9 mouse cellular contexts compared by ENCODE assay signal in the genomic region with DNA sequence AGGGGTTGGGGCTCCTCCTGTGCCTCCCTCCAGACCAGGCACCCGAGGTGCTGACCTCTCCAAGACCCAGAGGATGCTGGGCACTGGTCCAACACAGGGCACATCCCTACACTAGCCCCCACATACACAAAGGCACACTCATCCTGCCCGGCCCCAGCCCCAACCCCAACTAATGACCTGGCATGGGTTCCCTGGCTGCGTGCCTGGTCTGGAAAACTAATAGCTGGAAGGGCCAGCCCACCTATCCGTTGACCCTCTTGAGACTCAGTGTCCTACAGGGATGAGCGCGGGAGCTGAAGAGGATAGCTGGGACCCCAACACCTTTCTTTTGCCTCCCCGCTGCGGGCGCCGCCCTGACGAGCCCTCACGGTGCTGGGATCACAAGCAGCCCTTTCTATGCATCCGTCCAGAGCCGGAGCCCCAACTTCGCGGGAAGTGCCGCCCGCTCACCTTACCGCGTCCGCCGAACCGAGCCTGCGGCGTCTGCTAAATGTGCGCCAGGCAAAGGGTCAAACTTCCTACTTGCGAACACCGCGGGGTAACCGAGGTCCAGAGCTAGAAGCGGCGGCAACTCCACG. TPM values are rescaled to one million over a fixed set of nuclear protein-coding genes. Genes with fewer than 3 reads are reported as not detected.
DNase-seq lines count a peak whose midpoint lies in the region; ATAC-seq and TF ChIP-seq lines count a peak whose summit lies in the region.
"Had no signal": no experiment of that assay in that cellular context is flagged by ENCODE, and none has a peak within 500 bp of the region (broad histone marks: within the 10 kb centered on the region; RNA-seq: fewer than 3 reads in every experiment).

No protein-coding gene starts in this region.

- peaks cover 19% of the 10 kb centered on the region for H3K4me1 ChIP-seq in heart, embryonic 12.5 days (replicated peaks)
- H3K4me1 ChIP-seq in forebrain, embryonic 12.5 days: peaks cover 11% of the 10 kb centered on the region
- peaks cover 9% of the 10 kb centered on the region; the same call in 1 of the 2 replicates for H3K4me1 ChIP-seq in limb, embryonic 14.5 days (ENCODE audit: control insufficient read depth, insufficient read depth, low read length)

- H3K9ac ChIP-seq in heart, embryonic 12.5 days: peak overlapping the region; percentile 54
- H3K9ac ChIP-seq in forebrain, embryonic 12.5 days: no peak overlapping the region
- peak overlapping the region; percentile 47 for H3K9ac ChIP-seq in limb, embryonic 14.5 days (ENCODE audit: low read depth, low read length, severe bottlenecking)

- H3K36me3 ChIP-seq in heart, embryonic 12.5 days: no peaks in the 10 kb centered on the region
- no peaks in the 10 kb centered on the region for H3K36me3 ChIP-seq in forebrain, embryonic 12.5 days (replicated peaks)
- no peaks in the 10 kb centered on the region for H3K36me3 ChIP-seq in limb, embryonic 14.5 days (ENCODE audit: control insufficient read depth, insufficient read depth, low read length)

- no peak for TF ChIP-seq POLR2A in limb, embryonic 14.5 days (IDR thresholded peaks at IDR 0.05; ENCODE audit: borderline replicate concordance, extremely low read depth, insufficient read depth, insufficient read length)

- no peak for DNase-seq in heart, adult 18-20 months
- peak; percentile 17 for DNase-seq in MN1 (ENCODE audit: low spot score)
- DNase-seq in limb, embryonic 14.5 days (ENCODE audit: low spot score): no peak
- peak; percentile 71 for DNase-seq in testis, postnatal 10 days (ENCODE audit: low spot score)
- no peak for DNase-seq in thymus, adult 18-20 months

- H3K4me2 ChIP-seq in heart, embryonic 12.5 days: peak overlapping the region; percentile 92
- peak overlapping the region; percentile 54 for H3K4me2 ChIP-seq in forebrain, embryonic 12.5 days
- H3K4me2 ChIP-seq in limb, embryonic 14.5 days (replicated peaks; ENCODE audit: low read depth, low read length, severe bottlenecking): peak overlapping the region; percentile 70

- no peak for ATAC-seq in heart, embryonic 12.5 days (ENCODE audit: insufficient number of reproducible peaks, low FRiP score)
- ATAC-seq in forebrain, embryonic 12.5 days (ENCODE audit: low FRiP score): no peak
- no peak for ATAC-seq in limb, embryonic 14.5 days (ENCODE audit: low FRiP score, low read depth)
- ATAC-seq in activated CD4-positive, CD25-positive, alpha-beta regulatory T cell, adult 4 months: no peak

- H3K4me3 ChIP-seq in heart, embryonic 12.5 days: peak overlapping the region; percentile 54
- peak overlapping the region; percentile 36 for H3K4me3 ChIP-seq in forebrain, embryonic 12.5 days (replicated peaks)
- peak overlapping the region; percentile 40 for H3K4me3 ChIP-seq in limb, embryonic 14.5 days (replicated peaks; ENCODE audit: low read length)

- H3K9me3 ChIP-seq in heart, embryonic 12.5 days (replicated peaks): no peaks in the 10 kb centered on the region
- no peaks in the 10 kb centered on the region for H3K9me3 ChIP-seq in forebrain, embryonic 12.5 days
- no peaks in the 10 kb centered on the region for H3K9me3 ChIP-seq in limb, embryonic 14.5 days (ENCODE audit: control insufficient read depth, low read length)

- under 1% methylated on average over 33 of the region's 33 CpGs for WGBS in heart, embryonic 12.5 days
- under 1% methylated on average over 32 of the region's 33 CpGs for WGBS in forebrain, embryonic 12.5 days
- whole genome bisulfite sequencing in limb, embryonic 14.5 days: 0% methylated on average over 32 of the region's 33 CpGs

- H3K27me3 ChIP-seq in heart, embryonic 12.5 days (replicated peaks): peaks cover 53% of the 10 kb centered on the region
- H3K27me3 ChIP-seq in forebrain, embryonic 12.5 days: peaks cover 48% of the 10 kb centered on the region
- H3K27me3 ChIP-seq in limb, embryonic 14.5 days (ENCODE audit: control insufficient read depth, insufficient read depth, low read length): peaks cover 39% of the 10 kb centered on the region

- no peak overlapping the region for H3K27ac ChIP-seq in heart, embryonic 12.5 days (ENCODE audit: poor library complexity, severe bottlenecking)
- no peak overlapping the region for H3K27ac ChIP-seq in forebrain, embryonic 12.5 days
- no peak overlapping the region for H3K27ac ChIP-seq in limb, embryonic 14.5 days (replicated peaks; ENCODE audit: low read depth, low read length)

RNA-seq across cellular contexts. Expression of a gene that starts 1.1 kb away (rescaled TPM):
- polyA plus RNA-seq in heart, embryonic 12.5 days (2016; fragmentation: Nextera tagmentation; extraction: Ambion mirVana): 0.08 and 0.17 TPM in 2 replicates
- under 1 TPM; 0.32 to 0.57 TPM for total RNA-seq in heart, adult 18-20 months (2021)
- polyA plus RNA-seq in forebrain, embryonic 12.5 days (2016; fragmentation: Nextera tagmentation; extraction: Ambion mirVana): 0.08 and 0.13 TPM in 2 replicates
- polyA plus RNA-seq in limb, embryonic 14.5 days (2012; rRNA removed): 0.25 and 0.26 TPM in 2 replicates
- 0.23 and 0.35 TPM in 2 replicates for polyA plus RNA-seq in limb, embryonic 14.5 days (2014; fragmentation: Nextera tagmentation; extraction: Ambion mirVana)
- polyA plus RNA-seq in activated CD4-positive, CD25-positive, alpha-beta regulatory T cell, adult 4 months (2017; shearing (Covaris generic)): not detected
- total RNA-seq: MEL had no signal

RNA-seq across cellular contexts. Expression of a gene that starts 6.6 kb away (rescaled TPM):
- 0.36 and 1.2 TPM in 2 replicates for polyA plus RNA-seq in heart, embryonic 12.5 days (2016; fragmentation: Nextera tagmentation; extraction: Ambion mirVana)
- under 1 TPM in 1 of 2 experiments, not detected in 1; 0.21 TPM for total RNA-seq in heart, adult 18-20 months (2021)
- 0.09 and 0.72 TPM in 2 replicates for polyA plus RNA-seq in forebrain, embryonic 12.5 days (2016; fragmentation: Nextera tagmentation; extraction: Ambion mirVana)
- polyA plus RNA-seq in limb, embryonic 14.5 days (2012; rRNA removed): 0.10 TPM in 2 replicates
- not detected in 2 replicates for polyA plus RNA-seq in limb, embryonic 14.5 days (2014; fragmentation: Nextera tagmentation; extraction: Ambion mirVana)
- not detected for polyA plus RNA-seq in activated CD4-positive, CD25-positive, alpha-beta regulatory T cell, adult 4 months (2017; shearing (Covaris generic))

RNA-seq across cellular contexts. Expression of a gene that starts 6.6 kb away (rescaled TPM):
- 69.8 and 72.1 TPM in 2 replicates for polyA plus RNA-seq in heart, embryonic 12.5 days (2016; fragmentation: Nextera tagmentation; extraction: Ambion mirVana)
- 10 to 100 TPM; 37.8 to 43.4 TPM for total RNA-seq in heart, adult 18-20 months (2021)
- 51.4 and 53.0 TPM in 2 replicates for polyA plus RNA-seq in forebrain, embryonic 12.5 days (2016; fragmentation: Nextera tagmentation; extraction: Ambion mirVana)
- 95.4 and 141 TPM in 2 replicates for polyA plus RNA-seq in limb, embryonic 14.5 days (2012; rRNA removed)
- polyA plus RNA-seq in limb, embryonic 14.5 days (2014; fragmentation: Nextera tagmentation; extraction: Ambion mirVana): 48.7 and 48.8 TPM in 2 replicates
- polyA plus RNA-seq in activated CD4-positive, CD25-positive, alpha-beta regulatory T cell, adult 4 months (2017; shearing (Covaris generic)): 10 to 100 TPM; 19.0 to 26.6 TPM

RNA-seq across cellular contexts. Expression of a gene that starts 31.8 kb away (rescaled TPM):
- 17.1 and 18.1 TPM in 2 replicates for polyA plus RNA-seq in heart, embryonic 12.5 days (2016; fragmentation: Nextera tagmentation; extraction: Ambion mirVana)
- 10 to 100 TPM; 14.5 to 15.3 TPM for total RNA-seq in heart, adult 18-20 months (2021)
- polyA plus RNA-seq in forebrain, embryonic 12.5 days (2016; fragmentation: Nextera tagmentation; extraction: Ambion mirVana): 35.1 and 36.5 TPM in 2 replicates
- polyA plus RNA-seq in limb, embryonic 14.5 days (2012; rRNA removed): 53.3 and 73.6 TPM in 2 replicates
- 20.8 and 23.2 TPM in 2 replicates for polyA plus RNA-seq in limb, embryonic 14.5 days (2014; fragmentation: Nextera tagmentation; extraction: Ambion mirVana)
- polyA plus RNA-seq in activated CD4-positive, CD25-positive, alpha-beta regulatory T cell, adult 4 months (2017; shearing (Covaris generic)): 1 to 10 TPM; 5.1 to 5.6 TPM

RNA-seq across cellular contexts. Expression of a gene that starts 34.3 kb away (rescaled TPM):
- polyA plus RNA-seq in heart, embryonic 12.5 days (2016; fragmentation: Nextera tagmentation; extraction: Ambion mirVana): 16.9 and 18.0 TPM in 2 replicates
- total RNA-seq in heart, adult 18-20 months (2021): 1 to 10 TPM; 6.1 to 8.5 TPM
- polyA plus RNA-seq in forebrain, embryonic 12.5 days (2016; fragmentation: Nextera tagmentation; extraction: Ambion mirVana): 30.6 and 31.7 TPM in 2 replicates
- 50.1 and 70.4 TPM in 2 replicates for polyA plus RNA-seq in limb, embryonic 14.5 days (2012; rRNA removed)
- 31.0 and 31.2 TPM in 2 replicates for polyA plus RNA-seq in limb, embryonic 14.5 days (2014; fragmentation: Nextera tagmentation; extraction: Ambion mirVana)
- polyA plus RNA-seq in activated CD4-positive, CD25-positive, alpha-beta regulatory T cell, adult 4 months (2017; shearing (Covaris generic)): 1 to 10 TPM; 5.2 to 7.1 TPM

Comparison
In these comparisons a context has a peak if more than half of its experiments do, and no peak if none do; other contexts are left out.
1. DNase-seq: peak in MN1 (single experiment) and testis, postnatal 10 days (single experiment); none in heart, adult 18-20 months (0 of 2), limb, embryonic 14.5 days (single experiment) and thymus, adult 18-20 months (0 of 2).
2. Peak in every context shown above with its lines, with median percentiles within 50 percentile points of each other: H3K4me2 ChIP-seq and H3K4me3 ChIP-seq.